Mouse (Mus musculus): ENCODE data around the gene Hs2st1. TPM values are rescaled to one million over a fixed set of nuclear protein-coding genes. Genes with fewer than 3 reads are reported as not detected.

Gene Hs2st1
- 19.0 and 21.3 TPM in 2 replicates for polyA plus RNA-seq (2015; fragmentation: Nextera tagmentation; extraction: Ambion mirVana)

- Histone ChIP-seq H3K27ac (peak within 1 kb of the TSS; percentile 92), H3K4me3 (peak within 1 kb of the TSS; percentile 84), H3K36me3 (peaks cover 16% of the 10 kb centered on the region), H3K27me3 (no peaks in the 10 kb centered on the region), H3K9me3 (no peaks in the 10 kb centered on the region), H3K4me2 (peak within 1 kb of the TSS; percentile 93), H3K4me1 (peaks cover 34% of the 10 kb centered on the region), H3K9ac (peak within 1 kb of the TSS; percentile 94)
- peak; percentile 99 for ATAC-seq (ENCODE audit: insufficient number of reproducible peaks, insufficient read depth, low FRiP score, low TSS enrichment, low read depth)
- under 1% methylated on average over 65 of the region's 69 CpGs for WGBS
Measured at GRCm38 (mm10) chr3:144570047-144570815, at the start of gene Hs2st1, which contains the start of gene Selenof. Gene Hs2st1 (minus strand): TSS chr3:144570181. Gene Selenof (plus strand): TSS chr3:144570304.

GRCm38 (mm10) chr3:144617633-144618180 is 47.7 kb upstream of the Hs2st1 start:
- no peaks in the 10 kb centered on the region for H3K9me3 ChIP-seq
- no peaks in the 10 kb centered on the region for H3K27me3 ChIP-seq
- no peak overlapping the region for H3K4me3 ChIP-seq
- no peak overlapping the region for H3K9ac ChIP-seq
- WGBS: 73% methylated on average over 10 of the region's 10 CpGs
- H3K4me2 ChIP-seq: no peak overlapping the region
- peaks cover 4% of the 10 kb centered on the region for H3K4me1 ChIP-seq
- 0 out of 2 replicates have a peak overlapping the region, but pooled peaks have one; percentile 2 for H3K27ac ChIP-seq
- no peak for ATAC-seq (ENCODE audit: insufficient number of reproducible peaks, insufficient read depth, low FRiP score, low TSS enrichment, low read depth)
- H3K36me3 ChIP-seq: no peaks in the 10 kb centered on the region

- Histone ChIP-seq H3K36me3 (no peaks in the 10 kb centered on the region), H3K4me1 (peaks cover 12% of the 10 kb centered on the region), H3K4me2 (no peak overlapping the region), H3K9ac (no peak overlapping the region), H3K4me3 (no peak overlapping the region), H3K9me3 (no peaks in the 10 kb centered on the region), H3K27ac (0 out of 2 replicates have a peak overlapping the region, but pooled peaks have one; percentile 2), H3K27me3 (no peaks in the 10 kb centered on the region)
- 71% methylated on average over 8 of the region's 8 CpGs for WGBS
- 0 out of 2 replicates have a peak, but pooled peaks have one; percentile 59 for ATAC-seq (ENCODE audit: insufficient number of reproducible peaks, insufficient read depth, low FRiP score, low TSS enrichment, low read depth)
Measured at GRCm38 (mm10) chr3:144616654-144617425, 46.9 kb upstream of the Hs2st1 start.

GRCm38 (mm10) chr3:144615459-144615858 is 45.5 kb upstream of the Hs2st1 start:
- H3K27ac ChIP-seq: no peak overlapping the region
- no peak overlapping the region for H3K9ac ChIP-seq
- H3K36me3 ChIP-seq: no peaks in the 10 kb centered on the region
- no peak overlapping the region for H3K4me2 ChIP-seq
- WGBS: 84% methylated on average over 9 of the region's 9 CpGs
- peaks cover 25% of the 10 kb centered on the region for H3K4me1 ChIP-seq
- no peak for ATAC-seq (ENCODE audit: insufficient number of reproducible peaks, insufficient read depth, low FRiP score, low TSS enrichment, low read depth)
- H3K4me3 ChIP-seq: no peak overlapping the region
- no peaks in the 10 kb centered on the region for H3K27me3 ChIP-seq
- H3K9me3 ChIP-seq: no peaks in the 10 kb centered on the region

GRCm38 (mm10) chr3:144614698-144615097 is 44.7 kb upstream of the Hs2st1 start:
- no peak for ATAC-seq (ENCODE audit: insufficient number of reproducible peaks, insufficient read depth, low FRiP score, low TSS enrichment, low read depth)
- H3K36me3 ChIP-seq: no peaks in the 10 kb centered on the region

GRCm38 (mm10) chr3:144614277-144614676 is 44.3 kb upstream of the Hs2st1 start:
- Histone ChIP-seq H3K9ac (no peak overlapping the region), H3K9me3 (no peaks in the 10 kb centered on the region), H3K27me3 (no peaks in the 10 kb centered on the region), H3K4me2 (no peak overlapping the region), H3K4me1 (peaks cover 25% of the 10 kb centered on the region), H3K4me3 (no peak overlapping the region), H3K36me3 (no peaks in the 10 kb centered on the region), H3K27ac (no peak overlapping the region)
- WGBS: 74% methylated on average over 6 of the region's 6 CpGs
- no peak for ATAC-seq (ENCODE audit: insufficient number of reproducible peaks, insufficient read depth, low FRiP score, low TSS enrichment, low read depth)

More at GRCm38 (mm10) chr3:144614698-144615097, 44.7 kb upstream of the Hs2st1 start:
- no peak overlapping the region for H3K4me3 ChIP-seq
- no peaks in the 10 kb centered on the region for H3K27me3 ChIP-seq
- peaks cover 25% of the 10 kb centered on the region for H3K4me1 ChIP-seq
- 79% methylated on average over 10 of the region's 10 CpGs for WGBS
- no peak overlapping the region for H3K27ac ChIP-seq
- no peaks in the 10 kb centered on the region for H3K9me3 ChIP-seq
- H3K4me2 ChIP-seq: no peak overlapping the region
- no peak overlapping the region for H3K9ac ChIP-seq

- H3K27ac ChIP-seq: peak overlapping the region; percentile 69; the same call in 1 of the 2 replicates
- no peaks in the 10 kb centered on the region for H3K36me3 ChIP-seq
- no peak overlapping the region for H3K9ac ChIP-seq
- H3K9me3 ChIP-seq: no peaks in the 10 kb centered on the region
- H3K27me3 ChIP-seq: no peaks in the 10 kb centered on the region
- ATAC-seq (ENCODE audit: insufficient number of reproducible peaks, insufficient read depth, low FRiP score, low TSS enrichment, low read depth): no peak
- H3K4me2 ChIP-seq: no peak overlapping the region
- 83% methylated on average over 6 of the region's 6 CpGs for WGBS
- H3K4me1 ChIP-seq: peaks cover 25% of the 10 kb centered on the region
- H3K4me3 ChIP-seq: no peak overlapping the region
Measured at GRCm38 (mm10) chr3:144612382-144612781, 42.4 kb upstream of the Hs2st1 start.

DNA sequence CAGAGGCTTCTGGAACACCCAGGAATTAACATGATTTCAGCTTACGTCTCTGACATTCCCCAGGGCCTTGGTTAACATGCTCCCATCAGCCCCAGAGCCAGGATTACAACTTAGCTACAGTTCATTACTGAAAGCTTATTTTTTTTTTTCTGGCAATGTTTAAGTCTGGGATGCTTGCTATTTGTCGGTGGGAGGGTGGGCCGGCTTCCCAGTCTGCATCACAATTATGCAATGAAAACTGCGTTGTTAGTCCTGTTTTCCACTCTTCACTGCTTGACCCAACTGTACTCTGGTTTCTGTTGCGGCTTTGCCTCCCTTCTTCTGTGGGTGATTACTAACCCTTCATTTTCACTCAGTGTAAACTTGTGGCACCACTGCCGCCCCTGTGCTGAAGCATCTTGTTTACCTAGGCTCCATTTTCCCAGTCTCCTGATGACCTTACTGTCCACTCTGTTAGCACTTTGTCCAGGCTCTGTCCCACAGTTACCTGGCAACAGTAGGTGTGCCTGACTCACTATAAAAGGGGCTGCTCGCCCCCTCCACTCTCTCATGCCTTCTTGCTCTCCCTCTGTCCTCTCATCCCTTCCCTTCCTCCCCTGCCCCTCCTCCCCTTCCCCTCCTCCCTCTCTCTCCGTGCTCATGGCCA is 41.8 kb upstream of the Hs2st1 start:
- peaks cover 24% of the 10 kb centered on the region for H3K4me1 ChIP-seq
- H3K4me2 ChIP-seq: peak overlapping the region; percentile 23
- H3K9me3 ChIP-seq: no peaks in the 10 kb centered on the region
- WGBS: 32% methylated on average over 8 of the region's 8 CpGs
- no peaks in the 10 kb centered on the region for H3K27me3 ChIP-seq
- H3K36me3 ChIP-seq: no peaks in the 10 kb centered on the region
- peak overlapping the region; percentile 69 for H3K27ac ChIP-seq
- no peak overlapping the region for H3K4me3 ChIP-seq
- 0 out of 2 replicates have a peak overlapping the region, but pooled peaks have one; percentile 7 for H3K9ac ChIP-seq
- 0 out of 2 replicates have a peak, but pooled peaks have one; percentile 27 for ATAC-seq (ENCODE audit: insufficient number of reproducible peaks, insufficient read depth, low FRiP score, low TSS enrichment, low read depth)

DNA sequence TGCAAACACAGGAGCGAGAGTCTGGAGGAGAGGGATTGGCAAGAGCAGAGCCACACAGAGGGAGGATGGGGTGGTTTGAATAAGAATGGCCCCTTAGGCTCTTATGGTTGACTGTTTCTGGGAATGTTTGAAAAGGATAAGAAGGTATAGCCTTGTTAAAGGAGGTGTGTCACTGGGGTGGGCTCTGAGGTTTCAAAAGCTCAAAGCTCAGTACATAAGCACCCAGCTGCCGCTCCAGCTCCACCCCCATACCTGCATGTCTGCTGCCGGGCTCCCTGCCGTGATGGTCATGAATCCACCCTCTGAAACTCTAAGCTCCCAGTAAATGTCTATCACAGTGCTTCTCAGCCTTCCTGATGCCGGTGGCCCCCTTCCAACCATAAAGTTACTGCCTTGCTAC is 40.8 kb upstream of the Hs2st1 start:
- no peak for ATAC-seq (ENCODE audit: insufficient number of reproducible peaks, insufficient read depth, low FRiP score, low TSS enrichment, low read depth)
- peaks cover 22% of the 10 kb centered on the region for H3K4me1 ChIP-seq
- no peaks in the 10 kb centered on the region for H3K27me3 ChIP-seq
- WGBS: 38% methylated on average over 5 of the region's 5 CpGs
- no peaks in the 10 kb centered on the region for H3K36me3 ChIP-seq
- H3K4me3 ChIP-seq: no peak overlapping the region
- H3K9me3 ChIP-seq: no peaks in the 10 kb centered on the region
- peak overlapping the region; percentile 23; the same call in 1 of the 2 replicates for H3K4me2 ChIP-seq
- H3K9ac ChIP-seq: no peak overlapping the region
- H3K27ac ChIP-seq: peak overlapping the region; percentile 69

DNA sequence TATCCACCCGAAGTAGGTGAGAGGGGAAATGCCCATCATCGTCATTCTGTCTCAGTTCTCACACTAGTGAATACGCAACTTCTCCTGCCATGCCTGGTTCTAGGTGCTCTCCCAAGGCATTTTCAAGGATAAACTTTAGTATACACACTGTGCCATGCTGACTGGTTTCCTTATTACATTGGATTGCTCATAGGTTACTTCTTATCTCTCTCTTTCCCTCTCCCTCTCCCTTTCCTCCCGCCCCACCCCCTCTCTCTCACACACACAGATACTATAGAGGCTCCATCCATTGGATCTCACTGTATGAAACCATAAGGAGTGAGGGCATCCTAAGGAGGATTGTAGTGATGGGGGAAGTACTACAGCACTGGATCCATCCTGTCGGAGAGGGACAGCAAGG is 38.1 kb upstream of the Hs2st1 start:
- ATAC-seq (ENCODE audit: insufficient number of reproducible peaks, insufficient read depth, low FRiP score, low TSS enrichment, low read depth): no peak
- H3K4me1 ChIP-seq: peaks cover 22% of the 10 kb centered on the region
- WGBS: 94% methylated on average over 5 of the region's 5 CpGs
- no peaks in the 10 kb centered on the region for H3K9me3 ChIP-seq
- H3K27me3 ChIP-seq: no peaks in the 10 kb centered on the region
- H3K4me3 ChIP-seq: no peak overlapping the region
- H3K9ac ChIP-seq: no peak overlapping the region
- no peak overlapping the region for H3K27ac ChIP-seq
- H3K36me3 ChIP-seq: no peaks in the 10 kb centered on the region
- no peak overlapping the region for H3K4me2 ChIP-seq

DNA sequence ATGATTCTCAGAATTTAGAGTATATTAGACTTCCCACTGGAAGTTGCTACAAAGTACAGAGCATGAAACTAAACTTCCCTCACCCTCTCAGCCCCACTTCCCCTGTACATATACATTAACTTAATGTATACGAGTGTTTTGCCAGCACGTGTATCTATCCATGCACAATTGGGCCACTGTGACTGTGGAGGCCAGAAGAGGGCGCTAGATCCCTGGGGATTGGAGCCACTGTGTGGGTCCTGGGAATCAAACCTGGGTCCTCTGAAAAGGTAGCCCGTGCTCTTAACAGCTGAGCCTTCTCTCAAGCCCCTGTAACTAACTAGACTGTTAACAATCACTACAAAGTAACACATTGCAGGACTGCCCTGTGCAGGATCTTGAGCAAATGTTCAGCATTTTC is 36.5 kb upstream of the Hs2st1 start:
- Histone ChIP-seq H3K4me3 (no peak overlapping the region), H3K27me3 (no peaks in the 10 kb centered on the region), H3K4me1 (peaks cover 10% of the 10 kb centered on the region), H3K4me2 (no peak overlapping the region), H3K9me3 (no peaks in the 10 kb centered on the region), H3K9ac (no peak overlapping the region), H3K36me3 (0 out of 2 replicates have a peak, but pooled peaks cover under 1% of the 10 kb centered on the region), H3K27ac (no peak overlapping the region)
- WGBS: 71% methylated on average over 4 of the region's 4 CpGs
- no peak for ATAC-seq (ENCODE audit: insufficient number of reproducible peaks, insufficient read depth, low FRiP score, low TSS enrichment, low read depth)

All from embryonic facial prominence, embryonic 13.5 days (tissue).